Mouse (Mus musculus): ENCODE measurements around the gene H1f0. TPM values are rescaled to one million over a fixed set of nuclear protein-coding genes. Genes with fewer than 3 reads are reported as not detected.

H1f0 gene
- total and polyA plus RNA-seq, 2 experiments = 68.0 to 82.1 TPM

DNA sequence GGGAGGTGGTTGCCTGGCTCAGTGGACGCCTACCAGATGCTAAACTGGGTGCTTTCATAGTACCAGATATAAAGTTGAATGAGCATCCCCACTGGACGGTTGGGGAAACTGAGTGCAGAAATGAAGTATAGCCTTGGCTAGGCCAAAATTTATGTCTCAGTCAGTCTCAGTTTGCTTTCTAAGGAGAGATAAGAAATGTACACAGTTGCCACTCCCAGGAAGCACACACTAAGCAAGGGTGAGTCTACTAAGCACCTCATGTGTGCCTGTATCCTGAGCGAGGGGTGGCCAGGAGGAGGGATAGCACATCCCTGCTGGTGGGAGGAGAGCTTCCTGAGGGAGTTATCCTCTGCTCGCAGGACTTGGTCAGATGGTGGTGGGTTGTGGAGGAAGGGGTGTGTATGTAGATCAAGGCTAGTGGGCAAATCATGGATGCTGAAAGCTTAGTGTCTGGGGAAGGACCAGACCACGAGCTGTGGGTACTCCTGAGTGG is 43.9 kb upstream of the H1f0 start:
- WGBS = 63% methylated on average over 5 of the region's 5 CpGs
- H3K27ac ChIP-seq (replicated peaks; ENCODE audit: insufficient read depth, low read depth, low read length) = no peak overlapping the region
- no peaks in the 10 kb centered on the region for H3K27me3 ChIP-seq (ENCODE audit: control insufficient read depth, insufficient read depth, low read length)
- peak overlapping the region; percentile 99; the same call in 1 of the 2 replicates for H3K4me3 ChIP-seq (ENCODE audit: insufficient read depth, low read depth, low read length)
- H3K36me3 ChIP-seq (ENCODE audit: control insufficient read depth, insufficient read depth, low read length) = no peaks in the 10 kb centered on the region
- peaks cover 25% of the 10 kb centered on the region; the same call in 1 of the 2 replicates for H3K79me2 ChIP-seq (ENCODE audit: control insufficient read depth, insufficient read depth, low read length)
- no peak overlapping the region for H3K9ac ChIP-seq (ENCODE audit: low read depth, low read length)
- H3K4me1 ChIP-seq (ENCODE audit: control insufficient read depth, insufficient read depth, low read length) = peaks cover 6% of the 10 kb centered on the region; the same call in 1 of the 2 replicates
- no peak for TF ChIP-seq POLR2A (IDR thresholded peaks at IDR 0.05; ENCODE audit: extremely low read depth, insufficient read depth, low read length)
- no peak for TF ChIP-seq CTCF (IDR thresholded peaks at IDR 0.05; ENCODE audit: low read depth, low read length)
- DNase-seq (ENCODE audit: extremely low read depth, low read depth, low spot score) = no peak

DNA sequence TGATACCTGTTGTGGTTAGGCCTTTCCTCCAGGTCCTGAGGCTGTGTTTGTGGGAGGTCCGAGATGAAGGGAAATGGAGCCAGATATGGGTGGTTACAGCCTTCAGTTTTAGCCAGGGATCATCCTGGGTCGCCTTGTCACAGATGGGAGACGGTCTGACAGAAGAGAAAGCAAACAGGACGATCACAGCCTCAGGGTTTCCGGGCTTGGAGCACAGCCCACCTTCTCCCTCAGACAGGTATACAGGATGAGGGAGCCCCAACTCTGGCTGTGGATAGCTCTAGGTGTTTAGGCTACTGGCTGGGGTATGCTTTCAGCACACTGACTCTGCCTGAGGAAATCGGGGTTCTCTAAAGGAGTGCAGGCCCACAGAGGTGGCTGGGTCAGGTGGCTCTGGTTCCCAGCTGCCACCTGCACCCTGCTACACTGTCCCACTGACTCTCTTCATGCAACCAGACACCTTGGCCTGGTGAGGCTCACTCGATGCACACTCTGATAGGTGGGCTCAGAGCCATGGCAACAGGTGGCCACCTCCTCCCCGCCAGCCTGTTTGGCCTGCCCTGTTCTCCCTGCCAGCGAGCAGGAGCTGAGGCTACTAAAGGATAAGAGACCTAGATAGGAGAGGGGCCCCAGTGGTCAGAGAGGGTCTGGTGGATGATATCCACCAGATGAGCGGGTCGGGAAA is 41.6 kb upstream of the H1f0 start:
- Histone ChIP-seq H3K27me3 (ENCODE audit: control insufficient read depth, insufficient read depth, low read length) (no peaks in the 10 kb centered on the region), H3K4me3 (ENCODE audit: insufficient read depth, low read depth, low read length) (no peak overlapping the region), H3K36me3 (ENCODE audit: control insufficient read depth, insufficient read depth, low read length) (peaks cover 2% of the 10 kb centered on the region; the same call in 1 of the 2 replicates), H3K27ac (replicated peaks; ENCODE audit: insufficient read depth, low read depth, low read length) (no peak overlapping the region), H3K79me2 (ENCODE audit: control insufficient read depth, insufficient read depth, low read length) (peaks cover 28% of the 10 kb centered on the region; the same call in 1 of the 2 replicates), H3K4me1 (ENCODE audit: control insufficient read depth, insufficient read depth, low read length) (peaks cover 6% of the 10 kb centered on the region; the same call in 1 of the 2 replicates), H3K9ac (ENCODE audit: low read depth, low read length) (no peak overlapping the region)
- 71% methylated on average over 11 of the region's 11 CpGs for WGBS
- no peak for DNase-seq (ENCODE audit: extremely low read depth, low read depth, low spot score)
- no peak for TF ChIP-seq CTCF (IDR thresholded peaks at IDR 0.05; ENCODE audit: low read depth, low read length)
- no peak for TF ChIP-seq POLR2A (IDR thresholded peaks at IDR 0.05; ENCODE audit: extremely low read depth, insufficient read depth, low read length)

DNA sequence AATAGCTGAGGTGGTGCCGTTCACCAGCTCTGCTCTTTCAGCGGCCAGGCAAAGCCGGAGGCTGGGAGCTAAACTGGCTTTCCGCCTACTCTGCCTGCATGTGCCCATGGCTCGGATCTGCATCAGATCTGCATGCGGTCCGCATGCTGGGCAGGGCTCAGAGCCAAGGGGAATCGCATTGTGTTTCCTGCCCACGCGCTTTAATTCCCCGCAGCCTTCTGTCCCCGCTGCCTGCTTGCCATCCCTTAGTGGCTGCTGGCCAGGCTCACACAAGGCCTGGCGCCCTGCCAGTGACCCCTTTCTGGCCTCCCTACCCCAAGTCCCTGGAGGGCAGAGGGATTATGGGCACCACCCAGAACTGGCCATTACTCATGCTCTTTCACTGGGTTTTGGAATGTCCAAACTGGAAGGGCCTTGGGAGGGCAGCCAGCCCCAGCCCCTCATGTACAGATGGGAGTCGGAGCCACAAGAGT is 39.7 kb upstream of the H1f0 start:
- no peak overlapping the region for H3K9ac ChIP-seq (ENCODE audit: low read depth, low read length)

GRCm38 (mm10) chr15:78989152-78990092 is 38.8 kb upstream of the H1f0 start:
- Histone ChIP-seq H3K4me3 (ENCODE audit: insufficient read depth, low read depth, low read length) (no peak overlapping the region), H3K4me1 (ENCODE audit: control insufficient read depth, insufficient read depth, low read length) (no peaks in the 10 kb centered on the region; the same call in 1 of the 2 replicates), H3K27me3 (ENCODE audit: control insufficient read depth, insufficient read depth, low read length) (no peaks in the 10 kb centered on the region), H3K79me2 (ENCODE audit: control insufficient read depth, insufficient read depth, low read length) (peaks cover 16% of the 10 kb centered on the region; the same call in 1 of the 2 replicates), H3K9ac (ENCODE audit: low read depth, low read length) (no peak overlapping the region), H3K27ac (replicated peaks; ENCODE audit: insufficient read depth, low read depth, low read length) (no peak overlapping the region), H3K36me3 (ENCODE audit: control insufficient read depth, insufficient read depth, low read length) (peaks cover 5% of the 10 kb centered on the region; the same call in 1 of the 2 replicates)
- TF ChIP-seq POLR2A (IDR thresholded peaks at IDR 0.05; ENCODE audit: extremely low read depth, insufficient read depth, low read length) (no peak), CTCF (IDR thresholded peaks at IDR 0.05; ENCODE audit: low read depth, low read length) (no peak)
- WGBS = 94% methylated on average over 14 of the region's 14 CpGs
- no peak for DNase-seq (ENCODE audit: extremely low read depth, low read depth, low spot score)

More for the DNA sequence above, 39.7 kb upstream of the H1f0 start:
- H3K4me1 ChIP-seq (ENCODE audit: control insufficient read depth, insufficient read depth, low read length) = peaks cover 3% of the 10 kb centered on the region; the same call in 1 of the 2 replicates
- 62% methylated on average over 14 of the region's 14 CpGs for WGBS
- H3K79me2 ChIP-seq (ENCODE audit: control insufficient read depth, insufficient read depth, low read length) = peaks cover 24% of the 10 kb centered on the region; the same call in 1 of the 2 replicates
- no peak for TF ChIP-seq POLR2A (IDR thresholded peaks at IDR 0.05; ENCODE audit: extremely low read depth, insufficient read depth, low read length)
- no peak for TF ChIP-seq CTCF (IDR thresholded peaks at IDR 0.05; ENCODE audit: low read depth, low read length)
- H3K27ac ChIP-seq (replicated peaks; ENCODE audit: insufficient read depth, low read depth, low read length) = no peak overlapping the region
- H3K27me3 ChIP-seq (ENCODE audit: control insufficient read depth, insufficient read depth, low read length) = no peaks in the 10 kb centered on the region
- H3K4me3 ChIP-seq (ENCODE audit: insufficient read depth, low read depth, low read length) = no peak overlapping the region
- H3K36me3 ChIP-seq (ENCODE audit: control insufficient read depth, insufficient read depth, low read length) = peaks cover 5% of the 10 kb centered on the region; the same call in 1 of the 2 replicates
- DNase-seq (ENCODE audit: extremely low read depth, low read depth, low spot score) = no peak

- DNase-seq (ENCODE audit: extremely low read depth, low read depth, low spot score) = no peak
- H3K36me3 ChIP-seq (ENCODE audit: control insufficient read depth, insufficient read depth, low read length) = peaks cover 5% of the 10 kb centered on the region; the same call in 1 of the 2 replicates
- WGBS = 73% methylated on average over 9 of the region's 9 CpGs
- peaks cover 11% of the 10 kb centered on the region; the same call in 1 of the 2 replicates for H3K79me2 ChIP-seq (ENCODE audit: control insufficient read depth, insufficient read depth, low read length)
- no peaks in the 10 kb centered on the region; the same call in 1 of the 2 replicates for H3K4me1 ChIP-seq (ENCODE audit: control insufficient read depth, insufficient read depth, low read length)
- no peak overlapping the region for H3K4me3 ChIP-seq (ENCODE audit: insufficient read depth, low read depth, low read length)
- H3K9ac ChIP-seq (ENCODE audit: low read depth, low read length) = no peak overlapping the region
- no peaks in the 10 kb centered on the region for H3K27me3 ChIP-seq (ENCODE audit: control insufficient read depth, insufficient read depth, low read length)
- no peak overlapping the region for H3K27ac ChIP-seq (replicated peaks; ENCODE audit: insufficient read depth, low read depth, low read length)
- TF ChIP-seq POLR2A (IDR thresholded peaks at IDR 0.05; ENCODE audit: extremely low read depth, insufficient read depth, low read length) (no peak), CTCF (IDR thresholded peaks at IDR 0.05; ENCODE audit: low read depth, low read length) (no peak)
Measured at GRCm38 (mm10) chr15:78990093-78990463, 38.2 kb upstream of the H1f0 start.
